Mouse (Mus musculus) megakaryocyte progenitor cell, adult 5-6 weeks (primary cell): ENCODE results near the gene Osbp. TPM values are rescaled to one million over a fixed set of nuclear protein-coding genes. Genes with fewer than 3 reads are reported as not detected.
"Not testable (repeated sequence)": the region's sequence is repeated elsewhere in the genome, so short reads cannot be mapped to it uniquely, and the experiment has no call there.

Experiments used
- ATAC-seq: replicated peaks from 2 replicates; pipeline ENCODE4 v1.8.0; 2016; ENCODE audit warnings: mild to moderate bottlenecking, moderate TSS enrichment, inconsistent platforms; ENCODE audit not compliant: poor library complexity
- total RNA-seq, 2 experiments: library from RNA; stranded (forward) in 1 of 2; stranded (reverse) in 1 of 2; fragments of 157-497, 149-512 nt in 1 of 2; fragments of 200-1000 nt in 1 of 2; gene quantifications; 2 replicates each; pipeline versions ENCODE4 v1.2.3 to v1.2.4; 2015 to 2017

The Osbp gene
- 35.3 and 40.5 TPM in 2 replicates for total RNA-seq (2015)
- total RNA-seq (2017) = 42.1 and 50.8 TPM in 2 replicates

GRCm38 (mm10) chr19:11965023-11965942 lies at the start of gene Osbp:
TSS of gene Osbp (plus strand) at chr19:11965941.
- peak; percentile 88 for ATAC-seq

GRCm38 (mm10) chr19:11922068-11922467 lies 43.7 kb upstream of the Osbp start:
- no peak for ATAC-seq

- not testable (repeated sequence) for ATAC-seq
These were observed 43.2 kb upstream of the Osbp start for GRCm38 (mm10) chr19:11922515-11922914.

GRCm38 (mm10) chr19:11926380-11926779 lies 39.4 kb upstream of the Osbp start:
- ATAC-seq = no peak

- ATAC-seq = peak; percentile 99
These were observed 37.6 kb upstream of the Osbp start for GRCm38 (mm10) chr19:11928025-11928748.

- not testable (repeated sequence) for ATAC-seq
These were observed 19.3 kb upstream of the Osbp start for GRCm38 (mm10) chr19:11946460-11946859.

- peak; percentile 79 for ATAC-seq
These were observed 15.9 kb upstream of the Osbp start for GRCm38 (mm10) chr19:11949878-11950277.

- no peak for ATAC-seq
These were observed 15.0 kb upstream of the Osbp start for GRCm38 (mm10) chr19:11950747-11951146.

GRCm38 (mm10) chr19:11954206-11954605 lies 11.5 kb upstream of the Osbp start:
- ATAC-seq = peak; percentile 48

- no peak for ATAC-seq
These were observed 9.1 kb upstream of the Osbp start for GRCm38 (mm10) chr19:11956636-11957035.

- peak; percentile 46; the same call in 1 of the 2 replicates for ATAC-seq
These were observed 8.3 kb upstream of the Osbp start for GRCm38 (mm10) chr19:11957396-11957795.

GRCm38 (mm10) chr19:11957846-11958245 lies 7.9 kb upstream of the Osbp start:
- ATAC-seq = no peak

- ATAC-seq = no peak
These were observed 1.5 kb upstream of the Osbp start for GRCm38 (mm10) chr19:11964266-11964665.

- no peak; the same call in 1 of the 2 replicates for ATAC-seq
These were observed 478 bp downstream of the Osbp start for GRCm38 (mm10) chr19:11966201-11966636.

- no peak for ATAC-seq
These were observed 3.7 kb downstream of the Osbp start for GRCm38 (mm10) chr19:11969155-11970050.

GRCm38 (mm10) chr19:11973511-11974222 lies 7.9 kb downstream of the Osbp start:
- peak; percentile 47 for ATAC-seq

- no peak for ATAC-seq
These were observed 8.4 kb downstream of the Osbp start for GRCm38 (mm10) chr19:11974223-11974540.

GRCm38 (mm10) chr19:11975683-11976082 lies 9.9 kb downstream of the Osbp start:
- ATAC-seq = peak; percentile 62

GRCm38 (mm10) chr19:11977363-11977762 lies 11.6 kb downstream of the Osbp start:
- no peak for ATAC-seq

GRCm38 (mm10) chr19:11980471-11980870 lies 14.7 kb downstream of the Osbp start:
- ATAC-seq = no peak
